Comparison of ENCODE assay signal across 8 mouse cellular contexts in the genomic region with DNA sequence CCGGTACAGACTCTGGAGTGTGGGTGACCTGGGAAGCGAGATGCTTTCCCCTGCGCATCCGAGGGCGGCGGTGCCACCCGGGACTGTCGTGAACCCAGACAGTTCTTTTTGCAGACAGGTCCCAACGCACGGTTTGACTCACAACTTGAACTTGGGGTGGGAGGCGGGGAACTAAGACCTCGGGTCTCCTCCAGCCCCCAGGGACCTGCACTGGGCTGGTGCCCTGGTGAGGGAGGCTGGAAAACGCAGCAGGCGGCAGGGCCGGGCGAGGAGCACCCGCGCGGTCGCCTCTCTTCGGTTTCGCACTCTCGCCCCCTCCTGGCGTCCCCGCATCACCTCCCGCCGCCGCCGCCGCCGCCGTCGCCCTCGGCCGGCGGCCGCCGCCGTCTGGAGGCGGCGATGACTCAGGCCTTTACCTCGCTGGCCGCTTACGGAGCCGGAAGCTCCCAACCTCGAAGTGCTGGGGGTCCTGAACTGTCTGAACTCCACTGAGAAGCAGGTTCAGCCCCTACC. TPM values are rescaled to one million over a fixed set of nuclear protein-coding genes. Genes with fewer than 3 reads are reported as not detected.
DNase-seq lines count a peak whose midpoint lies in the region; ATAC-seq lines count a peak whose summit lies in the region.

No protein-coding gene starts in this region.

- DNase-seq in cerebellum, postnatal 14 days = peak; percentile 47 to 59
- no peak for DNase-seq in cerebellum, adult 8-10 months
- DNase-seq in MN1 (ENCODE audit: low spot score) = peak; percentile 75
- peak; percentile 36 for DNase-seq in fibroblast of lung, adult 2 months (ENCODE audit: low read depth)
- DNase-seq in heart, postnatal 4 days = peak; percentile 71
- peak; percentile 73 for DNase-seq in limb, embryonic 10.5 days (ENCODE audit: low spot score)
- DNase-seq in midbrain, embryonic 10.5 days (ENCODE audit: low spot score) = peak; percentile 76

- ATAC-seq in stomach, embryonic 16.5 days (ENCODE audit: insufficient read depth, low FRiP score) = peak; percentile 70

- H3K27me3 ChIP-seq in limb, embryonic 10.5 days (ENCODE audit: low read depth, poor library complexity, severe bottlenecking) = peaks cover 72% of the 10 kb centered on the region
- peaks cover 84% of the 10 kb centered on the region for H3K27me3 ChIP-seq in midbrain, embryonic 10.5 days (ENCODE audit: low read depth, poor library complexity, severe bottlenecking)
- peaks cover 53% of the 10 kb centered on the region for H3K27me3 ChIP-seq in stomach, embryonic 16.5 days (ENCODE audit: control insufficient read depth, insufficient read depth, low read length)

- peak overlapping the region; percentile 64 for H3K4me3 ChIP-seq in limb, embryonic 10.5 days
- H3K4me3 ChIP-seq in midbrain, embryonic 10.5 days = peak overlapping the region; percentile 77
- peak overlapping the region; percentile 53 for H3K4me3 ChIP-seq in stomach, embryonic 16.5 days (replicated peaks; ENCODE audit: low read length)

- peak overlapping the region; percentile 64 for H3K9ac ChIP-seq in stomach, embryonic 16.5 days (ENCODE audit: low read length)

- peak overlapping the region; percentile 98 for H3K4me2 ChIP-seq in stomach, embryonic 16.5 days (ENCODE audit: low read depth, low read length)

- H3K9me3 ChIP-seq in limb, embryonic 10.5 days (replicated peaks) = no peaks in the 10 kb centered on the region
- H3K9me3 ChIP-seq in midbrain, embryonic 10.5 days (replicated peaks) = no peaks in the 10 kb centered on the region
- H3K9me3 ChIP-seq in stomach, embryonic 16.5 days (replicated peaks; ENCODE audit: control insufficient read depth, low read length) = no peaks in the 10 kb centered on the region

- H3K4me1 ChIP-seq in limb, embryonic 10.5 days = peaks cover 19% of the 10 kb centered on the region
- peaks cover 33% of the 10 kb centered on the region for H3K4me1 ChIP-seq in midbrain, embryonic 10.5 days
- peaks cover 15% of the 10 kb centered on the region for H3K4me1 ChIP-seq in stomach, embryonic 16.5 days (ENCODE audit: control insufficient read depth, insufficient read depth, low read length)

- H3K36me3 ChIP-seq in limb, embryonic 10.5 days = no peaks in the 10 kb centered on the region
- H3K36me3 ChIP-seq in midbrain, embryonic 10.5 days = no peaks in the 10 kb centered on the region
- no peaks in the 10 kb centered on the region for H3K36me3 ChIP-seq in stomach, embryonic 16.5 days (ENCODE audit: control insufficient read depth, insufficient read depth, low read length)

- under 1% methylated on average over 46 of the region's 46 CpGs for WGBS in limb, embryonic 10.5 days
- WGBS in midbrain, embryonic 10.5 days = under 1% methylated on average over 45 of the region's 46 CpGs
- 1% methylated on average over 45 of the region's 46 CpGs for WGBS in stomach, embryonic 16.5 days

- H3K27ac ChIP-seq in limb, embryonic 10.5 days = no peak overlapping the region
- H3K27ac ChIP-seq in midbrain, embryonic 10.5 days (replicated peaks) = peak overlapping the region; percentile 79
- no peak overlapping the region for H3K27ac ChIP-seq in stomach, embryonic 16.5 days (ENCODE audit: low read length)

RNA-seq across cellular contexts. Expression of gene Olfm2, which starts 18.5 kb away (rescaled TPM):
- total RNA-seq in heart, postnatal 4 days (2021) = under 1 TPM; 0.36 to 0.43 TPM
- 1.5 and 3.2 TPM in 2 replicates for polyA plus RNA-seq in limb, embryonic 10.5 days (2016; fragmentation: Nextera tagmentation; extraction: Ambion mirVana)
- polyA plus RNA-seq in midbrain, embryonic 10.5 days (2016; fragmentation: Nextera tagmentation; extraction: Ambion mirVana) = 26.8 and 34.6 TPM in 2 replicates
- 7.4 and 8.3 TPM in 2 replicates for polyA plus RNA-seq in stomach, embryonic 16.5 days (2015; fragmentation: Nextera tagmentation; extraction: Ambion mirVana)
